Mouse (Mus musculus) kidney, adult 2 months (tissue): ENCODE data around the gene Mllt3. TPM values are rescaled to one million over a fixed set of nuclear protein-coding genes. Genes with fewer than 3 reads are reported as not detected.

Experiments used
- DNase-seq: peaks from one replicate; pipeline ENCODE4 v3.0.0; 2021
- H3K27ac ChIP-seq: fragments of 200-500 bp; 2 replicates; pipeline ENCODE4 v1.5.1; 2012; ENCODE audit warnings: low read depth, low read length, control low read depth, inconsistent platforms; ENCODE audit not compliant: insufficient read depth
- H3K27me3 ChIP-seq: fragments of 200-500 bp; replicated peaks from 2 replicates; pipeline ENCODE4 v1.6.1; 2012; ENCODE audit warnings: mild to moderate bottlenecking, moderate library complexity, low read length, inconsistent platforms; ENCODE audit not compliant: control insufficient read depth, insufficient read depth
- H3K36me3 ChIP-seq: fragments of 200-500 bp; 2 replicates; pipeline ENCODE4 v1.6.1; 2012; ENCODE audit warnings: mild to moderate bottlenecking, moderate library complexity, low read length, inconsistent platforms; ENCODE audit not compliant: control insufficient read depth, insufficient read depth
- H3K4me1 ChIP-seq: fragments of 200-500 bp; 2 replicates; pipeline ENCODE4 v1.6.1; 2011; ENCODE audit warnings: low read length; ENCODE audit not compliant: control insufficient read depth, insufficient read depth
- H3K4me3 ChIP-seq: fragments of 200-500 bp; 2 replicates; pipeline ENCODE4 v1.5.1; 2011; ENCODE audit warnings: mild to moderate bottlenecking, low read depth, low read length, control low read depth; ENCODE audit not compliant: insufficient read depth
- CTCF ChIP-seq: fragments of 200-500 bp; conservative IDR thresholded peaks from 2 replicates; pipeline ENCODE4 v1.5.1; 2011; ENCODE audit warnings: low read depth, mild to moderate bottlenecking, control low read depth, low read length, moderate library complexity, mixed read lengths; ENCODE audit not compliant: insufficient read depth, insufficient read length
- POLR2A ChIP-seq: fragments of 200-500 bp; IDR thresholded peaks from one replicate; pipeline ENCODE4 v1.6.1; 2011; ENCODE audit warnings: low read depth, low read length, control low read depth
- WGBS: fragments of 180-500 bp; shearing (Covaris S2); methylation state at CpG from one replicate; pipeline ENCODE4 v1.1.7; 2018; 5-methylcytosine and 5-hydroxymethylcytosine counted together
- polyA plus RNA-seq: library from polyadenylated mRNA; depleted of rRNA; stranded (reverse); fragments of >200 nt; gene quantifications from 2 replicates; pipeline ENCODE4 v1.2.3, GENCODE M21; 2012

Gene Mllt3
- polyA plus RNA-seq, 1 experiment = 5.2 TPM

GRCm38 (mm10) chr4:88022623-88023022, 10.5 kb downstream of the Mllt3 start:
- no peak overlapping the region for H3K4me3 ChIP-seq
- no peaks in the 10 kb centered on the region; the same call in 1 of the 2 replicates for H3K4me1 ChIP-seq
- no peak for DNase-seq
- H3K36me3 ChIP-seq = no peaks in the 10 kb centered on the region
- no peak overlapping the region for H3K27ac ChIP-seq
- no peaks in the 10 kb centered on the region for H3K27me3 ChIP-seq
- 13% methylated on average over 1 of the region's 1 CpGs for WGBS
- TF ChIP-seq CTCF (peak; percentile 33; the same call in 1 of the 2 replicates), POLR2A (no peak)

- no peaks in the 10 kb centered on the region for H3K36me3 ChIP-seq
- H3K4me3 ChIP-seq = no peak overlapping the region
- H3K4me1 ChIP-seq = no peaks in the 10 kb centered on the region; the same call in 1 of the 2 replicates
- no peaks in the 10 kb centered on the region for H3K27me3 ChIP-seq
- DNase-seq = no peak
- TF ChIP-seq CTCF = no peak
- TF ChIP-seq POLR2A = no peak
- 69% methylated on average over 5 of the region's 5 CpGs for WGBS
- H3K27ac ChIP-seq = no peak overlapping the region
These were observed 12.7 kb downstream of the Mllt3 start for GRCm38 (mm10) chr4:88020421-88020820.

DNA sequence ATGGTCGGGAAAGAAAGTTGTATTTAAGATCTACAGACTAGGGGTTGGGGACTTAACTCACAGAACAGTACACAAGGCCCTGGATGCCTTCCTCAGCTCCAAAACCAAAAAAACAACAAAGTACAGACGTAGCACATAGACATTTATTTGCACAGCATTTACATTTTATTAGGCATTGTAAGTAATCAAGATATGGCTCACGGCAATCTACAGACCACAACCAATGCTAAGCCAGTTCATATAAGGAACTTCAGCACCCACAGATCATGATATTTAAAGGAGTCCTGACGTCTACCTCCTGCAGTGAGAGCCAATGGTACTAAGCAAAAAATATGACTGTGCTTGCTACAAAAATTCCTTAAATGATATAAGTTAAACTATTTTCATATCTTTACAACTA, 13.5 kb downstream of the Mllt3 start:
- no peaks in the 10 kb centered on the region for H3K27me3 ChIP-seq
- no peaks in the 10 kb centered on the region for H3K36me3 ChIP-seq
- no peak overlapping the region for H3K27ac ChIP-seq
- WGBS = 84% methylated on average over 4 of the region's 4 CpGs
- H3K4me1 ChIP-seq = no peaks in the 10 kb centered on the region; the same call in 1 of the 2 replicates
- no peak overlapping the region for H3K4me3 ChIP-seq
- no peak for DNase-seq
- no peak for TF ChIP-seq POLR2A
- no peak for TF ChIP-seq CTCF

DNA sequence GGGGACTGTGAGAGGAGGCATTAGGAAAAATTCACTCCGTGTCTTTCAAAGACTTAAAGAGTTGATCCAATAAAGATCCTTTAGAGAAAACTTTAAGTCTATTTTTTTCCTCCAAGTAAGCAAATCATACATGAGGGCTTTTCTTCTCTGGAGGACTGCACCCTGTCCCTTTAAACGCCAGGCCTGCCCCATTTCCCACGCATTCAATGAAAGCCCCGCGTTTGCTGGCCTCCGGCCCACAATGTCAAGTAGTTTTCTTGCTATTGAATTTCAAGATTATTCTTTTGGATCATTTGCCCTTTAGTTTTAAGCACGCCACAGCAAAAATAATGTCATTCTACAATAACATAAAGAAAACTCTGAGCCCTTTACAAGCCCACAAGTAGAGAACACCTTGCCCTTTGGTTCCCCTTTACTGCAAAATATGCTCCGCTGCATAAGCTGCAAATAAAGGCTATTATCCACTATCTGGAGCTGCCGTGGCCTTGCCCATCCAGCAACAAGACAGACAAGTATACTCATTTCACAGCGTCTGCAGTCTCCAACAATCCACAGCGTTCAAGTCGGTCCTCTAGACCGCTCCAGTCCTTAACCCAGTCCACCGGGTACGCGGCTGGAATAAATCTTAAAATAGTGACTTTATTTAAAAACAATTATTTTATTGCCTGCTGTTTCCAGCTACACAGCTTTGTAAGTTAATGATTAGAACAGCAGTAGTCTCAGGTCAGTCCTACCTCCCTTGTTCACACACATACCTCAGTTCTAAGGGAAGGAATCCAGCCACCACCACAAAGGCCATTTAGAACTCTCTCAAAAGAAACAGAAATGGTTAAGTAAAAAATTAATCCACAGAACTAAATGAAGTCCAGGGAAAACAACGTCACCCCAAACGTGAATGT, 15.5 kb downstream of the Mllt3 start:
- no peak for TF ChIP-seq CTCF
- peak overlapping the region; percentile 46 for H3K4me3 ChIP-seq
- no peaks in the 10 kb centered on the region; the same call in 1 of the 2 replicates for H3K4me1 ChIP-seq
- DNase-seq = peak; percentile 76
- no peaks in the 10 kb centered on the region for H3K27me3 ChIP-seq
- no peaks in the 10 kb centered on the region for H3K36me3 ChIP-seq
- peak overlapping the region; percentile 71 for H3K27ac ChIP-seq
- WGBS = 24% methylated on average over 18 of the region's 18 CpGs

DNA sequence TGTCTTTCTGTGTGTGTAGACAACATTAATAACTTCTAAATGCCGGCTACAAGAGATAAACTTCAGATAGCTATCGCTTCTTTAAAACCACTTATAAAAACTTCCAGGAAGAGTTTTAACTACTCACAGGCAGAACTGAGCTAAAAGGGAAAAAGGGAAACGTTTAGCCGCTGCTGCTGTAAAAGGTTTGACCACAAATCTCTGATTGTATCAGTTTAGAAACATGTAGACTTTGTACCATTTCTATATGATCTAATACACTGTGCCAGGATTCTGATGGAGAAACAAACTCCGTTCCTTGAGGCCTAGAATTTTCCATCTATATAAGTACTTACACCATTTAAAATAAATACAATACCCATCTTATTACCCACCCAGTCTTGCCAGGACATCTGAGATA, 17.4 kb downstream of the Mllt3 start:
- no peaks in the 10 kb centered on the region; the same call in 1 of the 2 replicates for H3K4me1 ChIP-seq
- no peak overlapping the region for H3K4me3 ChIP-seq
- 80% methylated on average over 5 of the region's 5 CpGs for WGBS
- TF ChIP-seq CTCF (no peak), POLR2A (no peak)
- H3K36me3 ChIP-seq = no peaks in the 10 kb centered on the region
- H3K27ac ChIP-seq = no peak overlapping the region
- H3K27me3 ChIP-seq = no peaks in the 10 kb centered on the region
- no peak for DNase-seq

DNA sequence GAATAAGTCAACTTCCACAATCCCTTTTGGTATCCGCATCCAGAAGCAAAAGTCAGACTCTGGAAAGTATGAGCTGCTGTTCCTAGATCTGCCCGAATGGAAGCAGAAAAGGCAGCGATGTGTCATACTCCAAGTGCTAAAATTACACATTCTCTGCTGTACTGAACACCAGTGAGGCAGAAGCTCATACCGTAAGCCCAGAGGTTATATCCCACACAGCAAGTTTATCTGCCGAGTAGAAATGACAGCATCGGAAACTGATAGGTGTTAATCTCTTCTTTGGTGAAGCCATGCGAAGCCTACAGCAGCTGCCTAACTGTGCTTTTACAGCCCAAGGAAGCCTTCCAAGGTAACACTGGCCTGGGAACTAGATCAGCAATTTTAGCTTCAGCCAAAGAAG, 17.9 kb downstream of the Mllt3 start:
- 67% methylated on average over 7 of the region's 7 CpGs for WGBS
- Histone ChIP-seq H3K4me3 (no peak overlapping the region), H3K27ac (no peak overlapping the region), H3K27me3 (no peaks in the 10 kb centered on the region), H3K4me1 (no peaks in the 10 kb centered on the region; the same call in 1 of the 2 replicates), H3K36me3 (no peaks in the 10 kb centered on the region)
- DNase-seq = no peak
- TF ChIP-seq CTCF (no peak), POLR2A (no peak)

DNA sequence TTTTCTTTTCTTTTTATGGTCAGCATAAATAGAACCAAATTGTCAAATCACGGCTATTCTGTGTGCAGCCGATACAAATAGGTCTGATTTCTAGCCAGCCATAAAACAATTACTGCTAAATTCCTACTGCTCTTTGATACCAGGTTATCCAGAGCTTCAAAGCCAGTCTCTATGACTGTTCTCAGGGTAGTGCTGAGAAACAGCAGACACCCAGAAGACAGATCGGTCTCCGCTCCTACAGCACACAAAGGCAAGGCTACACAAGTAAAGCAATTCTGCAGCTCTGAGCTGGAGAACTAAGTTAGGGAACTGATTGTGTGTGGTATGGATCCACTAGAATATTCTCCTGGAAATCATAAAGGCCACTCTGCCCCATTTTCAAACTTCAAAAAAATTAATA, 20.4 kb downstream of the Mllt3 start:
- Histone ChIP-seq H3K4me1 (no peaks in the 10 kb centered on the region), H3K4me3 (no peak overlapping the region), H3K27me3 (no peaks in the 10 kb centered on the region), H3K27ac (no peak overlapping the region), H3K36me3 (no peaks in the 10 kb centered on the region)
- TF ChIP-seq CTCF = no peak
- TF ChIP-seq POLR2A = no peak
- no peak for DNase-seq
- 72% methylated on average over 4 of the region's 4 CpGs for WGBS
